ENCODE assay signal across 8 mouse cellular contexts in genomic region chr5:113908592-113909441, GRCm38 (mm10). TPM values are rescaled to one million over a fixed set of nuclear protein-coding genes. Genes with fewer than 3 reads are reported as not detected.
DNase-seq lines count a peak whose midpoint lies in the region; ATAC-seq and TF ChIP-seq lines count a peak whose summit lies in the region.

Coro1c (minus strand) TSS chr5:113908758.

- TF ChIP-seq CTCF in lung, adult 2 months (IDR thresholded peaks at IDR 0.05; ENCODE audit: insufficient read depth, low read length): peak; percentile 60

- peak within 1 kb of the TSS; percentile 86 for H3K27ac ChIP-seq in ES-E14 (ENCODE audit: insufficient read depth, low read depth, low read length, poor library complexity, severe bottlenecking)
- peak within 1 kb of the TSS; percentile 94 for H3K27ac ChIP-seq in forebrain, embryonic 15.5 days (replicated peaks)

- no peaks in the 10 kb centered on the region for H3K36me3 ChIP-seq in ES-E14 (ENCODE audit: control insufficient read depth, insufficient read depth, low read length, poor library complexity, severe bottlenecking)
- no peaks in the 10 kb centered on the region for H3K36me3 ChIP-seq in forebrain, embryonic 15.5 days

- under 1% methylated on average over 68 of the region's 68 CpGs for WGBS in forebrain, embryonic 15.5 days
- under 1% methylated on average over 68 of the region's 68 CpGs for WGBS in lung, adult 2 months

- TF ChIP-seq POLR2A in lung, adult 2 months (IDR thresholded peaks at IDR 0.05; ENCODE audit: borderline replicate concordance, extremely low read depth, low read depth, low read length): peak; percentile 63; the same call in 1 of the 2 replicates

- peak within 1 kb of the TSS; percentile 89 for H3K9ac ChIP-seq in ES-E14 (ENCODE audit: insufficient read depth, low read depth, low read length, poor library complexity, severe bottlenecking)
- peak within 1 kb of the TSS; percentile 76 for H3K9ac ChIP-seq in forebrain, embryonic 15.5 days (replicated peaks)

- intact Hi-C loops in heart, postnatal 25 days (cut with DNase I): loop anchor here (5.0 kb wide), 1 partner anchor 37 kb away; no protein-coding TSS in a partner anchor

- DNase-seq in ES-E14 (ENCODE audit: low read depth, low spot score): peak; percentile 97
- DNase-seq in cerebellum, adult 11-12 months: peak; percentile 99
- DNase-seq in heart, postnatal 25 days (ENCODE audit: low spot score): peak; percentile 98
- peak; percentile 96 to 99 for DNase-seq in layer of hippocampus, adult 18-20 months (ENCODE audit: low spot score in 2 of 2)
- peak; percentile 99 for DNase-seq in lung, adult 2 months
- peak; percentile 93 to 95 for DNase-seq in thymus, adult 18-20 months

- H3K4me2 ChIP-seq in forebrain, embryonic 15.5 days (replicated peaks): peak within 1 kb of the TSS; percentile 68

- H3K4me1 ChIP-seq in ES-E14 (ENCODE audit: control insufficient read depth in 2 of 2, insufficient read depth in 2 of 2, low read length in 2 of 2, poor library complexity in 1 of 2): peaks cover 11 to 17% of the 10 kb centered on the region in 2 experiments; a peak in 3 of 4 replicates
- peaks cover 37% of the 10 kb centered on the region for H3K4me1 ChIP-seq in forebrain, embryonic 15.5 days
- H3K4me1 ChIP-seq in lung, adult 2 months (ENCODE audit: control insufficient read depth, insufficient read depth, low read length): peaks cover 24% of the 10 kb centered on the region

- ATAC-seq in forebrain, embryonic 15.5 days (replicated peaks): peak; percentile 87
- peak; percentile 79 for ATAC-seq in neutrophil, adult 5-6 weeks (ENCODE audit: extremely low read depth, insufficient number of reproducible peaks, low FRiP score, poor library complexity, severe bottlenecking)

- H3K27me3 ChIP-seq in forebrain, embryonic 15.5 days: no peaks in the 10 kb centered on the region

- H3K4me3 ChIP-seq in ES-E14 (ENCODE audit: insufficient read depth in 1 of 2, low read depth in 1 of 2, low read length in 2 of 2, poor library complexity in 1 of 2, severe bottlenecking in 1 of 2): peak within 1 kb of the TSS; percentile 85 to 90
- peak within 1 kb of the TSS; percentile 72 for H3K4me3 ChIP-seq in forebrain, embryonic 15.5 days
- H3K4me3 ChIP-seq in lung, adult 2 months (replicated peaks; ENCODE audit: extremely low read depth, low read depth, low read length): peak within 1 kb of the TSS; percentile 94

- H3K9me3 ChIP-seq in ES-E14 (ENCODE audit: control insufficient read depth, insufficient read depth, low read depth, low read length): no peaks in the 10 kb centered on the region
- H3K9me3 ChIP-seq in forebrain, embryonic 15.5 days: no peaks in the 10 kb centered on the region

- in situ Hi-C loops in ES-E14 (cut with MboI; ENCODE audit: low sequenced_read_pairs in 2 of 2, unreplicated experiment in 2 of 2): no loop called here

TF ChIP-seq in ES-E14, 5 proteins besides CTCF, POLR2A, EP300 and RAD21:
- no peak for TF ChIP-seq HCFC1 (IDR thresholded peaks at IDR 0.05; ENCODE audit: borderline replicate concordance, insufficient read depth, low read length)
- no peak for TF ChIP-seq CHD2 (IDR thresholded peaks at IDR 0.05; ENCODE audit: low read depth, low read length)
- TF ChIP-seq ZNF384 (IDR thresholded peaks at IDR 0.05; ENCODE audit: low read depth, low read length): no peak

RNA-seq across cellular contexts. Expression of gene Coro1c, which starts in this region (rescaled TPM):
- total RNA-seq in ES-E14 (2012; rRNA removed): 150 TPM in 2 replicates
- polyA plus RNA-seq in forebrain, embryonic 15.5 days (2015; fragmentation: Nextera tagmentation; extraction: Ambion mirVana): 221 and 224 TPM in 2 replicates
- 10 to 100 TPM; 34.5 to 35.2 TPM for total RNA-seq in heart, postnatal 25 days (2021)
- total RNA-seq in layer of hippocampus, adult 18-20 months (2021): 10 to 100 TPM; 88.6 to 88.7 TPM
- 86.7 and 104 TPM in 2 replicates for polyA plus RNA-seq in lung, adult 2 months (2012; rRNA removed)
- total RNA-seq in neutrophil, adult 5-6 weeks (2017): 76.9 and 78.5 TPM in 2 replicates

Comparison
In these comparisons a context has a peak if more than half of its experiments do, and no peak if none do; other contexts are left out.
1. Peak in every context shown above with its lines: DNase-seq, ATAC-seq, H3K4me3 ChIP-seq and H3K27ac ChIP-seq.